Mouse (Mus musculus) intestine, embryonic 15.5 days (tissue): Measurements from ENCODE around the gene Zp3. TPM values are rescaled to one million over a fixed set of nuclear protein-coding genes. Genes with fewer than 3 reads are reported as not detected.

Experiments
- ATAC-seq: fragments of 200-750 bp; cut with Nextera tagmentation; 2 replicates; pipeline ENCODE4 v1.8.0; 2017; ENCODE audit warnings: moderate TSS enrichment, moderate library complexity
- H3K27ac ChIP-seq: fragments of 300-500 bp; sonication (generic); 2 replicates; pipeline ENCODE4 v1.5.1; 2015; ENCODE audit warnings: mild to moderate bottlenecking, inconsistent platforms
- H3K27me3 ChIP-seq: fragments of 300-500 bp; sonication (generic); replicated peaks from 2 replicates; pipeline ENCODE4 v1.6.1; 2015; ENCODE audit warnings: inconsistent platforms
- H3K36me3 ChIP-seq: fragments of 300-500 bp; sonication (generic); 2 replicates; pipeline ENCODE4 v1.6.1; 2015; ENCODE audit warnings: inconsistent platforms
- H3K4me1 ChIP-seq: fragments of 300-500 bp; sonication (generic); replicated peaks from 2 replicates; pipeline ENCODE4 v1.6.1; 2015; ENCODE audit warnings: inconsistent platforms
- H3K4me2 ChIP-seq: fragments of 300-500 bp; sonication (generic); replicated peaks from 2 replicates; pipeline ENCODE4 v1.6.1; 2015; ENCODE audit warnings: mild to moderate bottlenecking, inconsistent platforms
- H3K4me3 ChIP-seq: fragments of 300-500 bp; sonication (generic); replicated peaks from 2 replicates; pipeline ENCODE4 v1.5.1; 2015; ENCODE audit warnings: inconsistent platforms
- H3K9ac ChIP-seq: fragments of 300-500 bp; sonication (generic); 2 replicates; pipeline ENCODE4 v1.6.1; 2015; ENCODE audit warnings: inconsistent platforms
- H3K9me3 ChIP-seq: fragments of 300-500 bp; sonication (generic); 2 replicates; pipeline ENCODE4 v1.6.1; 2016; ENCODE audit warnings: inconsistent platforms
- WGBS: fragments of 180-500 bp; shearing (Covaris S2); methylation state at CpG from one replicate; pipeline ENCODE4 v1.1.7; 2015; 5-methylcytosine and 5-hydroxymethylcytosine counted together
- polyA plus RNA-seq: library from polyadenylated mRNA; unstranded; fragments of >200 nt; fragmentation: Nextera tagmentation; extraction: Ambion mirVana; gene quantifications from 2 replicates; pipeline ENCODE4 v1.2.1, GENCODE M21; 2015

Zp3 gene
- polyA plus RNA-seq, 1 experiment from 2014 or later = 0.80 TPM

DNA sequence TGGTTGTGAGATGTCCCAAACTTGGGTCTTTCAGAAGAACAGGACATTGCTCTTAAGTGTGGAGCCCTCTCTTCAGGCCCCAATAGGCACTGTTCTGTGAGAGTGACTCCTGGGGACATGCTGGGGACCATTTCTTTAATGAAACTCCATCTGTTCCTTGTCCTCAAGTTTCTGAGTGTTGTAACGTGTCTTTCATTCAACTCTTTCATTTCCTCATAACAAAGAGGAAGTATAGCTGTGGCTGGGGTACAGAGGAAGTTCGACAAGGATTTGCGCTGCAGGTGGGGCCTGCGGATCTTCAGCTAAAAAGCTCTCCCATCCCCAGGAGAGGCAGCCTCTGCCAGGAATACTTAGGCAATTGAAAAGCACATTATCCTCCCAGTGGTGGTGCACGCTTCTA lies 10.7 kb downstream of the Zp3 start:
- Histone ChIP-seq H3K4me1 (peaks cover 4% of the 10 kb centered on the region), H3K36me3 (no peaks in the 10 kb centered on the region), H3K4me3 (no peak overlapping the region), H3K4me2 (no peak overlapping the region), H3K9me3 (no peaks in the 10 kb centered on the region), H3K9ac (no peak overlapping the region), H3K27me3 (no peaks in the 10 kb centered on the region), H3K27ac (no peak overlapping the region)
- no peak for ATAC-seq
- WGBS = 68% methylated on average over 5 of the region's 5 CpGs

DNA sequence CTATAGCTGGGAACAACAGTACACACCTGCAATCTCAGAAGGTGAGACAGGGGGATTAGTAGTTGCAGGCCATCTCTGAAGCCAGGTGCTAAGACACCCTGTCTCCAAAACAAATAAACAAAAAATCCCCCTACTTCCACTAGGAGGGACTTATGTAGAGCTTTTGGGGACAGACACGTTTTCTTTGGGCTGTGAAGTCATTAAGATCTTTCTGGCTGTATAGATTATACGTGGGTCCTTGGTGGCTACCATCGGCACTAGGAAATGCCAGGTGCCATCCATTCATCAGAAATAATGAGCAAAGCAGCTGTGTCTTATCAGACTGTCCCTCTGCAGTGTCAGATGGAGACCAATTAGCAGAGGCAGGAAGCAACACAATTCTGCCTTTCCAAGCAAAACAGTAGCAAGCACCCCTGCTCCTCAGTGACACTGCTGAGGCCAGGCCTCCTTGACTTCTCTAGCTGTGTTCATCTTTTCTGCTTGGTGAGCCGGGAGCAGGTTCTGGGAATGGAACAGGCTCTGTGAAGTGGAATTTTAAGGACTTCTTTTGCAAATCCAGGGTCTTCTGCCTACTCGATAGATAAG lies 13.6 kb downstream of the Zp3 start:
- H3K9me3 ChIP-seq = no peaks in the 10 kb centered on the region
- peaks cover 6% of the 10 kb centered on the region for H3K4me1 ChIP-seq
- no peak overlapping the region for H3K4me3 ChIP-seq
- 0 out of 2 replicates have a peak, but pooled peaks cover 8% of the 10 kb centered on the region for H3K36me3 ChIP-seq
- H3K27me3 ChIP-seq = no peaks in the 10 kb centered on the region
- no peak overlapping the region for H3K9ac ChIP-seq
- no peak overlapping the region for H3K27ac ChIP-seq
- H3K4me2 ChIP-seq = no peak overlapping the region
- 61% methylated on average over 5 of the region's 5 CpGs for WGBS
- no peak for ATAC-seq

DNA sequence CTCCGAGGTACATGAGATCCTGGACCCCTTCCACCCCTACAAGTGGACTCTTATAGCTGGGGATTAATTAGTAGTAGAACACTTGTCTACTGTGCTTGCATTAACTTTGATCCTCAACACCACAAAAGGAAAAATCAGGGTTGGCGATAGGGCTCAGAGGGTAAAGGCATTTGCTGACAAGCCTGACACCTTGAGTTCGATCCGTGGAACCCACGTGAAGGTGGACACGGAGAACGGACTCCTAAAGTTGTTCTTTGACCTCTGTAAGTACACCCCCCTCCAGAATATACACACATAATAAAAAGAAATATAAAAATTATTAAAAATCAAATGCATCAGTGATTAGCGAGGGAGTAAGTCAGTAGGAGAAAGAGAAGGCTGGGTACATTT lies 14.4 kb downstream of the Zp3 start:
- WGBS = 63% methylated on average over 8 of the region's 8 CpGs
- Histone ChIP-seq H3K36me3 (peaks cover 15% of the 10 kb centered on the region; the same call in 1 of the 2 replicates), H3K27ac (no peak overlapping the region), H3K27me3 (no peaks in the 10 kb centered on the region), H3K4me1 (peaks cover 6% of the 10 kb centered on the region), H3K9ac (no peak overlapping the region), H3K4me2 (no peak overlapping the region), H3K4me3 (no peak overlapping the region), H3K9me3 (no peaks in the 10 kb centered on the region)
- ATAC-seq = no peak

DNA sequence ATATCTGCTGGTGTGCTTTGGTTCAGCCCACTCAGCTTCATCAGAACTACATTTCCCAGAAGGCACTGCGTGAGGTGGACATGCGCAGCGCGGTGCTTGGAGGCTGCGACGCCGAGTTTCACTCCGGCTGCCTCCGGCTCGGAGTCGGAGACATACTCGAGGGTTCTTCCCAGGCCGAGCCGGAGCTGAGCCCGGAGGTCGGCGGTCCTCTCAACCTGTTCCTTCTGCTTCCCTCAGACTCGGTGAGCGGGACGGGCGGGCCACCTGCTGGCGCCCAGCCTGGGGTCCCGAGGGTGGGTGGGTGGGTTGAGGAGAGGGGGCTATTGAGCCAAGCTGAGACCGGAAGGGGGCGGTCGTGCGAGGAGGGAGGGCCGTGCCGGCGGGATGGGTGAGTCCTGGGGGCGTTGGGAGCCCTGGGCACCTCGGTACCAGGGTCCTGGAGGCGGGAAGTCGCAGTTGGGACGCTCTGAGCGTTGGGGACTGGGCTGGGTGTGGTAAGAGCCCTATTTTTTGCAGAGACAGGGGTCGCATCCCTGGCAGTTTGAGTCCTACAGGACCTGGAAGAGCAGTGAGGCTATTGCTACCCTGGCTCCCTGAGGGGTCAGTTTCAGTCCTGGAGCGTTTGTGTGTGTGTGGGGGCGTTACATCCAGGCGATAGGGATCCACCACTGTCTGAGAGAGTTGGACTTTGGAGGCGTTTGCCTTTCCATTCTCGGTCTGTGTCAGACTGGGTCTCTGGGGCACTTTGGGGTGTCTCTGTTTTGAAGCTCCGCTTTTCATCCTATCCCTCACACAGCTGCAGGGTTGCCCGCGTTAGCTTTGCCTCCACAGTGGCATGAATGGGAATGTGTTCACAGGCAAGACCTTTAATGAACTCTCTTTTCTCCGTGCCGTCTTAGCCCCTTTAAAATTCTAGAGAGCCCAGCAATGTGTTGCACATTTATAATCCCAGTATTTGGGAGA lies 15.1 kb downstream of the Zp3 start, which contains the start of gene Dtx2:
Gene Dtx2, plus strand, starts transcription at position 76 of the 963 bp plus-strand sequence.
- under 1% methylated on average over 45 of the region's 47 CpGs for WGBS
- H3K4me1 ChIP-seq = peaks cover 6% of the 10 kb centered on the region
- ATAC-seq = peak; percentile 97
- H3K27me3 ChIP-seq = no peaks in the 10 kb centered on the region
- H3K4me3 ChIP-seq = peak within 1 kb of the TSS; percentile 76
- peak within 1 kb of the TSS; percentile 83 for H3K27ac ChIP-seq
- H3K36me3 ChIP-seq = peaks cover 16% of the 10 kb centered on the region; the same call in 1 of the 2 replicates
- H3K4me2 ChIP-seq = peak within 1 kb of the TSS; percentile 74
- H3K9ac ChIP-seq = peak within 1 kb of the TSS; percentile 80
- no peaks in the 10 kb centered on the region for H3K9me3 ChIP-seq

GRCm38 (mm10) chr5:135996162-135996561 lies 16.3 kb downstream of the Zp3 start:
- Histone ChIP-seq H3K9ac (no peak overlapping the region), H3K27me3 (no peaks in the 10 kb centered on the region), H3K4me3 (no peak overlapping the region), H3K4me2 (no peak overlapping the region), H3K36me3 (peaks cover 16% of the 10 kb centered on the region; the same call in 1 of the 2 replicates), H3K27ac (no peak overlapping the region), H3K9me3 (no peaks in the 10 kb centered on the region), H3K4me1 (peaks cover 6% of the 10 kb centered on the region)
- ATAC-seq = no peak
- WGBS = 76% methylated on average over 8 of the region's 8 CpGs

DNA sequence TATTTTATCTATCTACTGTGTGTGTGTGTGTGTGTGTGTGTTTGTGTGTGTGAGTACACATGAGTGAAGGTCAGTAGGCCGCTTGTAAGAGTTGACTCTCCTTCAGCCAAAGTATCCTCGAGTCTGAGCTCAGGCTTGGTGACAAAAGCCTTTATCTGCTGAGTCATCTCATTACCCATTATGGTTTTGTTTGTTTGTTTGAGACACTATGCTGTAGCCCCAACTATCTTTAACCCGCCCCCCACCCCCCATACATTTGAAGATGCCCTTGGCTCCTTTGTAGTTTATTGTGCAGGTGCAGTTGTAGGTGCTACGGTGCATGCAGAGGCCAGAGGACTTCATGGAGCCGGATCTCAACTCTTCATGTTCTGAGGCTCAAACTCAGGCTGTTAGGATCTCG lies 21.3 kb downstream of the Zp3 start:
- no peak overlapping the region for H3K27ac ChIP-seq
- no peaks in the 10 kb centered on the region; the same call in 1 of the 2 replicates for H3K4me1 ChIP-seq
- WGBS = 90% methylated on average over 6 of the region's 6 CpGs
- no peak for ATAC-seq
- H3K27me3 ChIP-seq = no peaks in the 10 kb centered on the region
- no peak overlapping the region for H3K9ac ChIP-seq
- H3K9me3 ChIP-seq = no peaks in the 10 kb centered on the region
- no peak overlapping the region for H3K4me3 ChIP-seq
- peaks cover 19% of the 10 kb centered on the region; the same call in 1 of the 2 replicates for H3K36me3 ChIP-seq
- no peak overlapping the region for H3K4me2 ChIP-seq

GRCm38 (mm10) chr5:136002325-136002724 lies 22.4 kb downstream of the Zp3 start:
- Histone ChIP-seq H3K4me1 (no peaks in the 10 kb centered on the region; the same call in 1 of the 2 replicates), H3K27me3 (no peaks in the 10 kb centered on the region), H3K4me2 (no peak overlapping the region), H3K27ac (no peak overlapping the region), H3K36me3 (peaks cover 19% of the 10 kb centered on the region; the same call in 1 of the 2 replicates), H3K9ac (no peak overlapping the region), H3K4me3 (no peak overlapping the region), H3K9me3 (no peaks in the 10 kb centered on the region)
- no peak for ATAC-seq
- WGBS = 53% methylated on average over 2 of the region's 2 CpGs

DNA sequence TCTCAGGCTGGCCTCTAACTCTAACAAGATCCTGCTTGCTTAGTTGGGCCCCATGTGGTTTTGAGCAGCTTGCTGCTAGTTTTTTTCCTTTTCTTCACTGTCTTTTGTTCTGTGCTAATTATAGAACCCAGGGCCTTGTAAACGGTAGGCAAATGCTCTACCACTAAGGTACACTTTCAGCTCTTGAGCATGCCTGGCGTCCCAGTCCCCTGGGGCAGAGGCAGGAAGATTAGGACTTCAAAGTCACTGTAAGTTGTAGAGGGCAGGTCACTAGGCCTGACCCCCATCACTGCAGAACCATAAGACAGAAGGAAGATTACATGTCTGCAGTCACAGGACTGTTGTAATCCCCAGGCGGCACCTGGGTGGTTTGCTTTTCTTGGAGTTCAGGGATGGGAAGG lies 22.9 kb downstream of the Zp3 start:
- 32% methylated on average over 3 of the region's 3 CpGs for WGBS
- Histone ChIP-seq H3K4me1 (no peaks in the 10 kb centered on the region; the same call in 1 of the 2 replicates), H3K27me3 (no peaks in the 10 kb centered on the region), H3K27ac (no peak overlapping the region), H3K9me3 (no peaks in the 10 kb centered on the region), H3K4me3 (no peak overlapping the region), H3K9ac (no peak overlapping the region), H3K36me3 (peaks cover 17% of the 10 kb centered on the region; the same call in 1 of the 2 replicates), H3K4me2 (no peak overlapping the region)
- no peak for ATAC-seq

- Histone ChIP-seq H3K4me2 (no peak overlapping the region), H3K27me3 (no peaks in the 10 kb centered on the region), H3K9ac (no peak overlapping the region), H3K9me3 (no peaks in the 10 kb centered on the region), H3K4me1 (peaks cover 3% of the 10 kb centered on the region; the same call in 1 of the 2 replicates), H3K4me3 (no peak overlapping the region), H3K27ac (no peak overlapping the region), H3K36me3 (0 out of 2 replicates have a peak, but pooled peaks cover 3% of the 10 kb centered on the region)
- WGBS = 84% methylated on average over 4 of the region's 4 CpGs
- no peak for ATAC-seq
These were observed 24.6 kb downstream of the Zp3 start for GRCm38 (mm10) chr5:136004537-136004936.

GRCm38 (mm10) chr5:136007745-136008144 lies 27.8 kb downstream of the Zp3 start:
- WGBS = 80% methylated on average over 7 of the region's 7 CpGs

DNA sequence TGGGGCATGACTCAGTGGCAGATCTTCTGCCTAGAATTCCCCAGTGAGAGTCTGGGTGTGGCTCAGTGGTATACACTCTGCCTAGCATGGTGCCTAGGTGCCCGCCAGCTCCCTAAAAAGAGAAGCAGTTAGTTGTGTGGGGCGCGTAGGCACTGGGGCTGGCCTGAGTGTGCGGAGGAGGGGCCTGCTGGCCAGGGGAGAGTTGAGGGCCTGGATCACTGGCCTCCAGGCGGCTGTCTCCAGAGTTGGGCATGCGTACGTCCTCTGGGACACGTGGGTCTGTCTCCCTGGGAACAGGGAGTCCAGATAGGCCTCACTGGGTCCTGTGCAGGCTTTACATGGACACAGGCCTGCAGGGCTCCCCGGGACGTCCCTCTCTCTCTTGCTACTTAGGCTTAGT lies 35.0 kb downstream of the Zp3 start:
- Histone ChIP-seq H3K9me3 (no peaks in the 10 kb centered on the region), H3K4me3 (no peak overlapping the region), H3K27ac (no peak overlapping the region), H3K9ac (no peak overlapping the region), H3K27me3 (no peaks in the 10 kb centered on the region), H3K36me3 (peaks cover 22% of the 10 kb centered on the region; the same call in 1 of the 2 replicates), H3K4me1 (0 out of 2 replicates have a peak, but pooled peaks cover 6% of the 10 kb centered on the region), H3K4me2 (no peak overlapping the region)
- ATAC-seq = no peak
- WGBS = 87% methylated on average over 10 of the region's 10 CpGs

More at GRCm38 (mm10) chr5:136007745-136008144, 27.8 kb downstream of the Zp3 start:
- H3K9ac ChIP-seq = no peak overlapping the region
- no peaks in the 10 kb centered on the region for H3K27me3 ChIP-seq
- no peak for ATAC-seq
- H3K4me2 ChIP-seq = no peak overlapping the region
- no peak overlapping the region for H3K4me3 ChIP-seq
- H3K4me1 ChIP-seq = peaks cover 3% of the 10 kb centered on the region; the same call in 1 of the 2 replicates
- H3K36me3 ChIP-seq = peaks cover 16% of the 10 kb centered on the region; the same call in 1 of the 2 replicates
- H3K27ac ChIP-seq = no peak overlapping the region
- H3K9me3 ChIP-seq = no peaks in the 10 kb centered on the region

DNA sequence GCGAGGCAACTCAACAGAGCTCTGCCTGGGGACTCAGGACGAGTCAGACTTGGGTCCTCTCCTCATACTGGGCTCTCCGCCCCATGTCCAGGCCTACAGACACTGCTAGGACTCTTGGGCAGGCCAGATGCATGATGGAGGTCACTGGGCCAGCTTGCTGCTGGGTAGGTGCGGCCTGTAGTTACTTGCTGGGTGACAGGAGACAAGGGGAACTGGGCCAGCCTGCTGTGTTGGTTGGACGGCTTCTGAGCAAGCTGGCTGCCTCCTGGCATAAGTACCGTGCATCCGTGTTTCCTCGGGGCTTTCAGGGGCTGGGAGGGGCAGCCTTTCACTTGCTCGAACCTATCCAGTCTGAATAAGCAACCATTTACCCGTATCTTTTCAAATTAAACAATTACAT lies 35.7 kb downstream of the Zp3 start:
- 0 out of 2 replicates have a peak, but pooled peaks cover 6% of the 10 kb centered on the region for H3K4me1 ChIP-seq
- H3K4me2 ChIP-seq = no peak overlapping the region
- H3K27me3 ChIP-seq = no peaks in the 10 kb centered on the region
- 75% methylated on average over 10 of the region's 10 CpGs for WGBS
- no peak overlapping the region for H3K9ac ChIP-seq
- H3K4me3 ChIP-seq = no peak overlapping the region
- no peak for ATAC-seq
- peaks cover 20% of the 10 kb centered on the region; the same call in 1 of the 2 replicates for H3K36me3 ChIP-seq
- no peak overlapping the region for H3K27ac ChIP-seq
- H3K9me3 ChIP-seq = no peaks in the 10 kb centered on the region
